Mouse (Mus musculus): ENCODE measurements around the gene Susd6.

DNA sequence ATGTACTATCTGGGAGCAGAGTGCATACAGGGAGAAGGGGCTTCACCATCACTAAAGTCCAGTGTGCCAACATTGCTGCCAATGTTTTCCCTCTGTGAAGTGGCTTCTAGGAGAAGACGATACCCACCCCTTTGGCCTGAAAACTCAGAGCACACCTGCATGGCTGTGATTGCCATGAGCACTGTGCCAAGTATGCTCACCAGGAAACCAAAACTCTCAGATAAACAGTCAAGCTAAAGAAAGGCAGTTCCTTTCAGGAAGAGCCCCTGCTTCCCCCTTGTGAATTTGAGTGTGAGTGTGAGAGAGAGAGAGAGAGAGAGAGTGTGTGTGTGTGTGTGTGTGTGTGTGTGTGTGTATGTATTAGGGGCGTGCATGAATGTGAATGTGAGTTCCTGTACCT is 40.5 kb downstream of the Susd6 start:
- TF ChIP-seq ZNF384 (IDR thresholded peaks at IDR 0.05; ENCODE audit: low read depth, low read length) (no peak), ZC3H11A (IDR thresholded peaks at IDR 0.05; ENCODE audit: borderline replicate concordance, low read depth, low read length) (no peak)
